Mouse (Mus musculus): ENCODE measurements around the gene Dbndd2.

Dbndd2 gene

DNA sequence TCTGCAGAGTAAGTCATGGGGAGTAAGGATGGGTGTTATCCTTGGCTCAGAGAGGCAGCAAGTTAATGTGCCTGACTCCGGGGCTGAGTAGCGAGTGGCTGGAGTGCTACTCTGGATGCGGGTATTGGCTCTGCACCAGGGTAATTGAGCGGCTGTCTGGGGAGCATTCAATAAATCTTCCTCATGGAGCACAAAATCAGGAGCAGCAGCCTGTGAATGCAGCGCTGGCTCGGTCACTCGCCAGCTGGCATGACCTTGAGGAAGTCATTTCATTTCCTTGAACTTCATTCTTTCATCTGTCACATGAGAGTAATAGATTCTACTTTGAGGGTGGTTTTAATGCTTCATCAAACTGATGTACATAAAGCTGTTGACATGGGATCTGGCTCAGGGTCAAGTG is 14.6 kb downstream of the Dbndd2 start:
- DNase-seq (ENCODE audit: low read depth, low spot score) = no peak

GRCm38 (mm10) chr2:164504919-164505318 is 19.0 kb downstream of the Dbndd2 start:
- no peak for DNase-seq (ENCODE audit: low read depth, low spot score)

DNA sequence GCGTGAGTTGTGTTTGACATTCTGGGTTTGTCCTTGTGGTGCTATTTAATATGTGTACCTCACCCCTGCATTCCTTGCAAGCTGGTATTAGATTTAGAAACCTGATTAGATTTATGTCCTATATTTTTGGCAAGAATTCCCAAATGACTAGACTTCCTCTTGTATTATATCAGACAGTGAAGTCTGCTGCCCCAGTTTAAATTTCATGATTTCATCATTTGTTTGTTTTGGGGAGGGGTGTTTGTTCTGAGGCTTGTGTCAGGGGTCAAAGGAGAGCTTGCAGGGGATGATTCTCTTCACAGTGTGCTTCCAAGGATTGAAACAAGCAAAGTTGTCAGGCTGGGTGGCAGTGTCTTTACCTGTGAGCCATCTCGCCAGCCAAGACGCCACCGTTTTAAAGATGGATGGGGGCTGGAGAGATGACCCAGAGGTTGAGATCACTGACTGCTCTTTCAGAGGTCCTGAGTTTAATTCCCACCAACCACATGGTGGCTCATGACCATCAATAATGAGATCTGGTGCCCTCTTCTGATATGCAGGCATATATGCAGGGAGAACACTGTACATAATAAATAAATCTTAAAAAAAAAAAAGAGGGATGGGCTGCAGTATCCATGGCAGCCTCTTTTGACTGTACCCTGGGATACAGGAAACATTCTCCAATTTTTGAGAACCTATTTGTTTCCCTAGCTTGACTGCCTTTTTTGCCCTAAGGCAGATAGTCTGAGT is 19.9 kb downstream of the Dbndd2 start:
- DNase-seq (ENCODE audit: low read depth, low spot score) = no peak

- no peak for DNase-seq (ENCODE audit: low read depth, low spot score)
Measured at GRCm38 (mm10) chr2:164507811-164508210, 21.9 kb downstream of the Dbndd2 start.

DNA sequence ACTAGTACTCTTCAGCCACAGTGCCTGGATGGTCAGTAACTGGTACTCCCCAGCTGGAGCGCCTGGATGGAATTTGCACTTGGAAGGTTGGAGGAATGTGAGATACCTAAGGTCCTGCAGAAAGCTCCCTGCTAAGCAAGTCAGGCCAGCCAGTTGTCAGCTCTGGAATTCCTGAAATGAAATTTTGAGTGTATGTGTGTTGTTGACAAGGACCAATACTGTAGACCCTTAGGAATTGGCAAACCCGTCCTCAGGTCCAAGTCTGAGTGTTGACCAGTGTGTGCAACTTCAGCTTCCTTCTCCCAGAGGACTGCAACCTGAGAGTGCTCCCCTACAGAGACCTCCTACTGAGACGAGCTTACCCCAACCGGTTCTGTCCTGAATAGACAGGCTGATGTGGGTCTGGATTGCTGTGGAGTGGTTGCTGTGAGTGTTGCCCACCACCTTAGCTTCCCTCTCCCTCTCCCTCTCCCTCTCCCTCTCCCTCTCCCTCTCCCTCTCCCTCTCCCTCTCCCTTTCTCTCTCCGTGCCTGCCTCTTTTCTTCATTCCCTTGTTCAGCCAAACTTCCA is 24.8 kb downstream of the Dbndd2 start:
- DNase-seq (ENCODE audit: low read depth, low spot score) = no peak

- no peak for DNase-seq (ENCODE audit: low read depth, low spot score)
Measured at GRCm38 (mm10) chr2:164512121-164512909, 26.4 kb downstream of the Dbndd2 start.

DNA sequence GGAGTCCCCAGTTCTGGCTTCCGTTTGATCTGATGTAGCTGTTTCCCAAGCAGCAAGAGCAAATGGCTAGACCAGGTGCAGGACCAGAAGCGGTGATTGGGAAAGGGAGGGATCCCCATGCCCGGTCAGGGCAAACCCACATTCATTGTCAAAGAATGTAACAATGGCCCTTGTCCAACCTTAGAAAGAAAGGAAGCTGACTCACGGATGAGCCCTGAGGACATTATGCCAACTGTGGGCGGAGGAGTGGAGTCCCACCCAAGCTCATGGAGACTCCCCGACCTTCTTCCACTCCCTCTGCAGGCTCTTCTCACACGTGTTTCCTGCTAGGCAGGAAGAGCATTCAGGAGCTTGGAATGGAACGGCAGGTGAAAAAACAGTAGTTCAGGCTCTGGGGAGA is 27.5 kb downstream of the Dbndd2 start:
- no peak for DNase-seq (ENCODE audit: low read depth, low spot score)

- DNase-seq (ENCODE audit: low read depth, low spot score) = no peak
Measured at GRCm38 (mm10) chr2:164514916-164515315, 29.0 kb downstream of the Dbndd2 start.

GRCm38 (mm10) chr2:164515897-164516296 is 30.0 kb downstream of the Dbndd2 start:
- no peak for DNase-seq (ENCODE audit: low read depth, low spot score)

GRCm38 (mm10) chr2:164516592-164516991 is 30.7 kb downstream of the Dbndd2 start:
- no peak for DNase-seq (ENCODE audit: low read depth, low spot score)

DNA sequence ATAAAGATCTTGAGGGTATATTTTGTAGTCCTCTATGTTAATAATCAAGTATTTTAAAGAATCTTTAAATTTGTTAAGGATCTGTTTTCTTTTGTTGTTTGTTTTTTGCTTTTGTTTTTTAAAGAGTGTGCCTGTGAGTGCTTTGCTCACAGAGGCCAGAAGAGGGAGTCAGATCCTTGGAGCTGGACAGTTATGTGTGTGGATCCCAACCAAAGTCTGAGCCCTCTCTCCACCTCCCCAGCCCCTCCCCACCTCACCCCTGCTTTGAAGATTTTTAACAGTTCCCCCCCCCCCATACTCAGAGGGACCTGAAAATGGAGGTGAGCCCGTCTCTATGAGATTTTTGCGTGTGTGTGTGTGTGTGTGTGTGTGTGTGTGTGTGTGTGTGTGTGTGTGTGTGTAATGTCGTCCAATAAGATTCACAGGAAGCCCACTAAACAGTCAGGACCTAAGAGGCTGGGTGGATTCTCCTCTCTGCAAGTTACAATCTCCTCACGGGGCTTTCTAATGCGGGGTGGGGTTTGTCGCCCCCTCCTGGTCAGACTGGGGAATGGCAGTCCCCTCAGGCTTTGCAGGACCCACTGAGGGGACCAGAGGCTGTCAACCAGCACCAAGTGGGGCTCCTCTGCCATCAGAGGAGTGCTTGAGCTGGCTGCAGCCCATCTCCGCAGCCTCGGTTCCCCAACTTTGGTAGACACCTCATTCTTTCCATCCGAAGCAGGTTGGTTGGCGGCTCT is 31.7 kb downstream of the Dbndd2 start:
- no peak for DNase-seq (ENCODE audit: low read depth, low spot score)

- DNase-seq (ENCODE audit: low read depth, low spot score) = no peak
Measured at GRCm38 (mm10) chr2:164518266-164519170, 32.6 kb downstream of the Dbndd2 start.

GRCm38 (mm10) chr2:164519171-164519526 is 33.2 kb downstream of the Dbndd2 start:
- DNase-seq (ENCODE audit: low read depth, low spot score) = no peak

DNA sequence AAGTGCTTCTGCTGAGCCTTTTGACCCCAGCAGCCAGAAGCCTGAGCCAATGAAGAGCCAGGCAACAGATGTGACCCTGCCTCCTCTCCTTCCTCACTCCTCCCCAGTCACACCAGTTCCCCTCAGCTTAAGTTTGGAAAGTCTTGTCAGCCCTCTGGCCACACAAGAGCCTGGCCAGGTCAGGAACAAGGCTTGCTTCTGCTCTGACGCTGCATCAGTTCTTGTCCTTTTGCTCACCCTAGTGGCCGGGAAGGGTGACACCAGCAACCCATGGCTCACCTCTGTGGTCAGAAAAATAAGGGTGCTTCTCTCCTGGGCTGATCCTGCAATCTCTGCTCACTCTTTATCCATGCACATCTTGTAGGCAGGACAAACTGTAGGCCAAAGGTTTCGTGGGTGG is 34.9 kb downstream of the Dbndd2 start:
- DNase-seq (ENCODE audit: low read depth, low spot score) = no peak

- no peak for DNase-seq (ENCODE audit: low read depth, low spot score)
Measured at GRCm38 (mm10) chr2:164521841-164522240, 35.9 kb downstream of the Dbndd2 start.

- no peak for DNase-seq (ENCODE audit: low read depth, low spot score)
Measured at GRCm38 (mm10) chr2:164522280-164522679, 36.4 kb downstream of the Dbndd2 start.

DNA sequence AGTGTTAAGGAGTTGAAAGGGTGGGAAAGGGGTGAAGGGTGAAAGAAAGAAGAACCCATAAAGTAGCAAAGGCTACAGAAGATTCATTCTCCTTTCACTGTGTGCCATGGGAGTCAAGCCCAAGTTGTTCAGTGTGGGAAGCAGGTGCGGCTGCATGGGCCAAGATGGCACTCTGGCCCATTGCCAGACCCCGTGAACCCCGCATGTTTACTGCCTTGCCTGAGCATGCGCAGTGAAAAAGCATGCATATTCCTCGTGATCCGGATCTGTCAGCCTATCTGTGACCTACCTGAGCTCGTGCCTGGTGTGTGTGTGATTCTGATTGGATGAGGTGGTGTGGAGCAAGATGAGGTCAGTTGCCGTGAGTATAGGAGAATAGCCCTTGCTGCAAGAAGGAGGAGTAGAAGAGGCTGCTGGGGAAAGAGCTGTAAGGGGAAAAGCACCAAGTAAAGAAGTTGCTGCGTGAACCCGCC is 37.4 kb downstream of the Dbndd2 start:
- no peak for DNase-seq (ENCODE audit: low read depth, low spot score)

DNA sequence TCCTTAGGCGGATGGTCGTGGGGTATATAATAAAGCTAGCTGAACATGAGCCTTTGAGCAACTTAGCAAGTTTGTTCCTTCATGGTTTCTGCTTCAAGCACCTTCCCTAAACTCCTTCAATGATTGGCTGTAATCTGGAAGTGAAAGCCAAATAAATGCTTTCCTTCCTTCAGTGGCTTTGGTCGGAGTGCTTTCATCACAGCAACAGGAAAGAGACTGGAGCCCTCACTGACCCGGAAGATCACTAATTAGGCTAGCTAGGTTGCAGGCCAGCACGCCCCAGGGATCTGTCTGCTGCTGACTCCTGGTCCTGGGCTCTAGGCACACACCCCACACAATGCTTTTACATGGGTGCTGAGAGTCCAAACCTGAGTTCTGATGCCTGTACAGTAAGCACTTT is 42.7 kb downstream of the Dbndd2 start:
- no peak for DNase-seq (ENCODE audit: low read depth, low spot score)

DNA sequence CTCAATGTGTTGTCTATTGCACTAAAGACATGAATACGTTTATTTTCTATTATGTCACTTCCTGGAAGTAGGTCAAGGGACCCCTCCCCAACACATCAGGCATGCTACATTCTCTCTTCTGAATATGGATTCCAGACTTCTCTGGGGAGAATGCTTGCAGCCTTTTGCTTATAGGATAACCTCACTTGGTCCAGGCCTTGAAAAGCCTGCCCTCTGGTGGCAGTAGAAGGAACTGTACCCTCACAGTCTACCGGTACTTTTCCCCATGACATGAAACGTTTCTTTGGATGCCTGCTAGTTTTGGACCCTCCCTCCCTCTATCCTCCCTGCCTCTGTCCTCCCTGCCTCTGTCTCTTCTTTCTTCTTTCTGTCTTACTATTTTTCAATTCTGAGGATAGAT is 45.3 kb downstream of the Dbndd2 start:
- DNase-seq (ENCODE audit: low read depth, low spot score) = no peak

DNA sequence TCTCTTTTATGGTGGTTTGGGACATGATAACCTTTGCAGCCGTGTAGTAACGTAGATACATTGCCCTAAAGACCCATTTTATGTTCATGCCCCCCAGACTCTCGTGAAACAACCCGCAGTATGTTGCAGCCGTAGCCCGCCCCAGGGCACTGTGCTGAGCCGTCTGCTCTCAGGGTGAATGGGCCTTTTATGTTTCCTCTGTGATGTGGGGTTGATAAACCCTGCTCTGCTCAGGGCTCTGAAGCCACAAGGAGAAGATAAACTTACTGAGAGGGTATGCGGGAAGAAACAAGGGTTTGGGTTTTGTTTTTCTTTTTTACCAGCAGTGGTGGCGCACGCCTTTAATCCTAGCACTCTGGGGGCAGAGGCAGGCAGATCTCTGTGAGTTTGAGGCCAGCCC is 48.4 kb downstream of the Dbndd2 start:
- no peak for DNase-seq (ENCODE audit: low read depth, low spot score)

DNA sequence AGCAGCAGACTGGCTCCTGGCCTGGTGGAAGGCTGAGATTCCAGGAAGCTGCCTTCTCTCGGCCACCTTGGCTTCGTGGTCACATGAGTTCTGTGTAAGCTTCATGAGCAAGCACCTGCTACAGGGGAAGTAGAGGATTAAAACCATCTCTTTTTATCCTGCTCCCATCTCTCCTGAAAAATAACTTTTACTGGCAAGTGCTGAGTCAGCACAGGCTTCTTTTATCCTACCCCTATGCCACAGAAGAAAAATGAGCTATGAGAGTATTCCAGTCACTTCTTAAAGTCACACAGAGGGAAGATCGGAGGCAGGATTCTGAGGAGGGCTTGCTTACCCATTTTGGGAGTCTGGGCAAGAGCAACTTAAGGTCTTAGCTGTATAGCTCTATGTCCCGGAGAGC is 51.1 kb downstream of the Dbndd2 start:
- DNase-seq (ENCODE audit: low read depth, low spot score) = no peak
